Mouse (Mus musculus) midbrain, embryonic 12.5 days (tissue): ENCODE measurements around the gene Esx1. TPM values are rescaled to one million over a fixed set of nuclear protein-coding genes. Genes with fewer than 3 reads are reported as not detected.

Experiments used
- ATAC-seq: fragments of 200-750 bp; cut with Nextera tagmentation; 2 replicates; pipeline ENCODE4 v1.8.0; 2017; ENCODE audit warnings: low read depth, moderate TSS enrichment, moderate library complexity; ENCODE audit not compliant: low FRiP score
- H3K27ac ChIP-seq: fragments of 300-500 bp; sonication (generic); replicated peaks from 2 replicates; pipeline ENCODE4 v1.5.1; 2016; ENCODE audit warnings: mild to moderate bottlenecking
- H3K27me3 ChIP-seq: fragments of 300-500 bp; sonication (generic); 2 replicates; pipeline ENCODE4 v1.6.1; 2016; ENCODE audit warnings: mild to moderate bottlenecking
- H3K36me3 ChIP-seq: fragments of 300-500 bp; sonication (generic); 2 replicates; pipeline ENCODE4 v1.6.1; 2016
- H3K4me1 ChIP-seq: fragments of 300-500 bp; sonication (generic); 2 replicates; pipeline ENCODE4 v1.6.1; 2016
- H3K4me2 ChIP-seq: fragments of 300-500 bp; sonication (generic); replicated peaks from 2 replicates; pipeline ENCODE4 v1.6.1; 2016; ENCODE audit warnings: mild to moderate bottlenecking, moderate library complexity
- H3K4me3 ChIP-seq: fragments of 300-500 bp; sonication (generic); 2 replicates; pipeline ENCODE4 v1.5.1; 2016; ENCODE audit warnings: mild to moderate bottlenecking
- H3K9ac ChIP-seq: fragments of 300-500 bp; sonication (generic); replicated peaks from 2 replicates; pipeline ENCODE4 v1.6.1; 2016; ENCODE audit warnings: mild to moderate bottlenecking, moderate library complexity
- H3K9me3 ChIP-seq: fragments of 300-500 bp; sonication (generic); 2 replicates; pipeline ENCODE4 v1.6.1; 2016; ENCODE audit warnings: mild to moderate bottlenecking
- WGBS: fragments of 180-500 bp; shearing (Covaris S2); methylation state at CpG from one replicate; pipeline ENCODE4 v1.1.7; 2016; 5-methylcytosine and 5-hydroxymethylcytosine counted together
- polyA plus RNA-seq: library from polyadenylated mRNA; unstranded; fragments of >200 nt; fragmentation: Nextera tagmentation; extraction: Ambion mirVana; gene quantifications from 2 replicates; pipeline ENCODE4 v1.2.1, GENCODE M21; 2016

Gene Esx1
- polyA plus RNA-seq, 1 experiment from 2014 or later: not detected

GRCm38 (mm10) chrX:137119675-137120423, 2.0 kb downstream of the Esx1 start:
- Histone ChIP-seq H3K36me3 (no peaks in the 10 kb centered on the region), H3K27ac (no peak overlapping the region), H3K4me1 (no peaks in the 10 kb centered on the region), H3K4me2 (peak overlapping the region; percentile 22), H3K27me3 (peaks cover 87% of the 10 kb centered on the region), H3K4me3 (0 out of 2 replicates have a peak overlapping the region, but pooled peaks have one; percentile 5), H3K9me3 (no peaks in the 10 kb centered on the region), H3K9ac (no peak overlapping the region)
- peak; percentile 32; the same call in 1 of the 2 replicates for ATAC-seq
- WGBS: 30% methylated on average over 52 of the region's 52 CpGs

GRCm38 (mm10) chrX:137118097-137118746, 3.7 kb downstream of the Esx1 start:
- H3K4me2 ChIP-seq: 0 out of 2 replicates have a peak overlapping the region, but pooled peaks have one; percentile 11
- peaks cover 89% of the 10 kb centered on the region for H3K27me3 ChIP-seq
- H3K36me3 ChIP-seq: no peaks in the 10 kb centered on the region
- H3K9ac ChIP-seq: no peak overlapping the region
- no peaks in the 10 kb centered on the region for H3K4me1 ChIP-seq
- 0 out of 2 replicates have a peak overlapping the region, but pooled peaks have one; percentile 7 for H3K4me3 ChIP-seq
- ATAC-seq: peak; percentile 73
- 15% methylated on average over 38 of the region's 40 CpGs for WGBS
- H3K27ac ChIP-seq: no peak overlapping the region
- H3K9me3 ChIP-seq: no peaks in the 10 kb centered on the region

DNA sequence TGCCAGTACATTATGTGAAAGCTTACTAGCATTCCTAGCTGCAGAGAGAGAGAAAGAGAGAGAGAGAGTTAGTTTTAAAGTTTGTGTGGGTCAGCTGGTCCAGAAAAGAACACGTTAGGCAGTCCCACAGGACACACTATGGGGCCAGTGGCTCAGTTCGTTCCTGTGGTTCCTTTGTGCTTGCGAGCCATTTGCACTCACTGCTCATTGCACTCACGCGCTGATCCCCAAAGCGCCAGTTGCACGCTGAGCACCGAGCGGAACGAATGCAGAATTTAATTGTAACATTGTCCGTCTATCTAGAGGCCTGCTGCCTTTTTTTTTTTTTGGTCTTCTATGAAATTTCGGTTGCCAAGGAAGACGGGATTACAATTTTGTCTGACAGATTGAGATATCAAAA, 15.4 kb downstream of the Esx1 start:
- Histone ChIP-seq H3K27me3 (peaks cover 45% of the 10 kb centered on the region), H3K4me2 (no peak overlapping the region), H3K4me3 (no peak overlapping the region), H3K36me3 (no peaks in the 10 kb centered on the region), H3K27ac (no peak overlapping the region), H3K9me3 (no peaks in the 10 kb centered on the region), H3K9ac (no peak overlapping the region), H3K4me1 (no peaks in the 10 kb centered on the region)
- peak; percentile 82; the same call in 1 of the 2 replicates for ATAC-seq
- WGBS: 31% methylated on average over 13 of the region's 13 CpGs

DNA sequence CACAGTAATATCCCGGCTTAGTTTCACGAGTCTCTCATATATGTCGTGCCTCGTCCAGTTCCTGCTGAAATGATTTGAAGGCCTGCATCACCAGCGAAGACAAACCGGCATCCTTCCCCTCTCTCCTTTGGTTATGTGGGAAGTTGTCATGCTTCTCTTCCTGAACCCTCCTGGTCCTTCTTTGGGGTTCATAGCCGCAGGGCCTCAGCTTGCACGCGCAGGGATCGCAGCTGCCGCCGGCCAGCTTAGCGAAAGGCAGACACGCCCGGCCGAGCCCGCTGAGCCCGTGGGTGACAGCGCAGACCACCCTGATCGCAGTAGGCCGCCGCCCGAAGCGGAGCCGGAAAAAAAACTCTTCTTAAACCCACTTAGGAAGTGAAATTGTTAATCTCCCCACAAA, 17.4 kb downstream of the Esx1 start:
- WGBS: 22% methylated on average over 25 of the region's 25 CpGs
- ATAC-seq: peak; percentile 30; the same call in 1 of the 2 replicates

More for the DNA sequence above, 17.4 kb downstream of the Esx1 start:
- H3K27me3 ChIP-seq: peaks cover 59% of the 10 kb centered on the region
- no peak overlapping the region for H3K27ac ChIP-seq
- no peaks in the 10 kb centered on the region for H3K36me3 ChIP-seq
- no peaks in the 10 kb centered on the region for H3K9me3 ChIP-seq
- H3K4me3 ChIP-seq: no peak overlapping the region
- H3K4me2 ChIP-seq: no peak overlapping the region
- H3K4me1 ChIP-seq: no peaks in the 10 kb centered on the region
- H3K9ac ChIP-seq: no peak overlapping the region

Other genes starting within 250 kb of the Esx1 start
- gene H2bfm, start 194.8 kb downstream of the Esx1 start, polyA plus RNA-seq: not detected in 2 replicates
- gene Tmsb15b2, start 146.6 kb downstream of the Esx1 start, polyA plus RNA-seq: 58.2 and 64.8 TPM in 2 replicates
- 7.8 and 9.3 TPM in 2 replicates for gene Tmsb15l, start 145.2 kb downstream of the Esx1 start, polyA plus RNA-seq
- 23.9 and 24.7 TPM in 2 replicates for gene Tmsb15b1, start 145.2 kb downstream of the Esx1 start, polyA plus RNA-seq
- 106 and 119 TPM in 2 replicates for gene Zcchc18, start 128.9 kb downstream of the Esx1 start, polyA plus RNA-seq
- gene Slc25a53, start 83.8 kb downstream of the Esx1 start, polyA plus RNA-seq: 12.4 and 12.6 TPM in 2 replicates
- gene Fam199x, start 72.5 kb downstream of the Esx1 start, polyA plus RNA-seq: 12.2 and 13.4 TPM in 2 replicates